Mouse (Mus musculus) c-Kit-positive CD71-positive TER-119-positive erythroid progenitor cells, embryonic 14.5 days (primary cell): ENCODE data around the gene Cenpe.

Source experiments
- DNase-seq: peaks from one replicate; pipeline ENCODE4 v3.0.0-alpha.2; 2013; ENCODE audit warnings: low spot score

The Cenpe gene

DNA sequence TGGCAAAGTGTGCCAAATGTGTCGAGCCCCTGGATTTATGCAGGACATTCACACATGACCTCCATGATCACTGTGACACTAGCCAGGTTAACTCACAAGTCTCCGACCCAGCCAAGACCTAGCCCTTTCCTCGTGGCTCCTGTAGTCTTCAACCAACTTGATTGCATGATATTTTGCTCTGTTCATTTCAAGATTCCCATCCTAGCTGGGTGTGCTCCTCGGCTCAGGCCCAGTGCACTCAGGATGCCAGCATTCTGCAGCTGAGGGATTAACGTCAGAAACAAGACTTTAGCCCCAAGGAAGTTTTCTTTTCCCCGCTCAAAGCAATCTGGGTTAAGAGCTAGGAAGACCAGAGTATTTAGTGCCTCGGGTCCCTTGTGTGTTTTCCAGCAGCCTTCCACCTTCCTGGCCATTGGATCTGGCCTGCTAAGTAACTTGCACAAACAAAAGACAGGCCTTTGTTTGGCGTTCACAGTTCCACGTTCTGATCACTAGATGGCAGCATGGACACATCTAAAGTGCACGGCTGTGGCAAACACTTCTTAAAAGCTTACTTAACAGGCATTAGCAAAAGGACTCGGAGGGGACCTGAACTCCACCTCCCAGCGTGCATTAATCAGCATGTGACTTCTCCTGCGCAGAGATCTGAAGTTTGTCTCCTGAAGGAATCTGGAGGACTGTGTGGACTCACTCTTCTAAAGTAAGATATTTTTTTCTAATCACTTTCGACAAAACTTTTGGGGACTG lies 68.5 kb downstream of the Cenpe start, which contains the start of gene Bdh2:
Bdh2 (plus strand) TSS at position 553 of the 747 bp plus-strand sequence.
- DNase-seq, result peak; percentile 56

DNA sequence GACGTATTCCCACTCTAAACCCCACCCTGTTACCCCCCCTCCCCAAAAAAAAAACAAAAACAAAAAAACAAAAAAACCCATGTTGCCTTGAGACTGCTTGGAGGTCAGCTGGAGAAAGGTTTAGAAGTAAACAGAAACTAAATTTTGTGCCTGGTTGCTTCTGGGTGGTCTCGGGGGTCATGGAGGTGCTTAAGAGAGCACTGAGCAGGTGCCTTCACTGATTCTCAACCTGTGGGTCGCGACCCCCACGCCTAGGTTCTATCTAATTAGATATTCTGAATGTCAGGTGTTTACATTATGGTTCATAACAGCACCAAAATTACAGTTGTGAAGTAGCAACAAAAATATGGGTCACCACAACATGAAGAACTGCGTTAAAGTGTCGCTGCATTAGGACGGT lies 69.4 kb downstream of the Cenpe start:
- no peak for DNase-seq

GRCm38 (mm10) chr3:135285256-135285655 lies 72.9 kb downstream of the Cenpe start:
- no peak for DNase-seq

DNA sequence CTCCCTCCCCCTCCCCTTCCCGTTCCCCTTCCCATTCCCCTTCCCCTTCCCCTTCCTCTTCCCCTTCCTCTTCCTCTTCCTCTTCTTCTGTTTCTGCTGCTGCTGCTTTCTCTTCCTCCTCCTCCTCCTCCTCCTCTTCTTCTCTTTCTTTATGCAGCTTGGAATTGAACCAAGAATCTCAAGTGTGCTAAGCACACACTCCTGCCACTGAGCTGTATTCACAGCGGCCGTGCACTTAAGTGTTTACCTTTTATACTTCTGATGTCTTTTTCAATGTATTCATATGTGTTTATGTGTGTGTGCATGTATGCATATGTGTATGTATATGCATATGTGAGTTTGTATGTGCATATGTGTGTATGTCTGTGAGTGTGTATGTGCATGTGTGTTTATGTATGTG lies 73.5 kb downstream of the Cenpe start:
- no peak for DNase-seq

DNA sequence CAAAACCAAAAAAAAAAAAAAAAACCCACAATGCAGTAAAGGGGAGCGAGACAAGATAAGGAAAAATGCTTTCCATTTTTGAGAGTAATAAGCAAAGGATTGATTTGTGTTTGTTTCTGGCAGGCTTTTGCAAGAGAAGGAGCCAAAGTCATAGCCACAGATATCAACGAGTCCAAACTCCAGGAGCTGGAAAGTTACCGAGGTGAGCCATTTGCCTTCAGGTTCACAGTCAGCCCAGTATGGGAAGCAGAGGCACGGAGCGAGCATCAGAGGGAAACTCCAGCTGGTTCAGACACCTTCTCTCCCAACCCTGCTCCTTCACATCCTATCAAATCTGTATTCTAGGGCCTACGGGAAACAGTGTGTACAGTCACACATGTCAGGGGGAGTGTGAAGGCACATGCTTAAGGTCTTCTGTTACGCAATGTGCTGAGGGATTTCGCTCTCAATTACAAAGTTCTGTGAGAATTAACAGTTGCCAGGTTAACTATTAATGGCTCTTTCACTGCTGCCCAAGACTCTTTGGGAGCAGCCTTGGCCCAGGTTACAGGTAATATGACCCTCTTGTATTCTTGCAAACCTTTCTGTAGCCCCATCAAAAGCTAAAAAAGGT lies 75.9 kb downstream of the Cenpe start:
- no peak for DNase-seq

- DNase-seq, result no peak
Observed at GRCm38 (mm10) chr3:135289148-135289547, 76.8 kb downstream of the Cenpe start.

- DNase-seq, result peak; percentile 7
Observed at GRCm38 (mm10) chr3:135290249-135290894, 78.0 kb downstream of the Cenpe start.

DNA sequence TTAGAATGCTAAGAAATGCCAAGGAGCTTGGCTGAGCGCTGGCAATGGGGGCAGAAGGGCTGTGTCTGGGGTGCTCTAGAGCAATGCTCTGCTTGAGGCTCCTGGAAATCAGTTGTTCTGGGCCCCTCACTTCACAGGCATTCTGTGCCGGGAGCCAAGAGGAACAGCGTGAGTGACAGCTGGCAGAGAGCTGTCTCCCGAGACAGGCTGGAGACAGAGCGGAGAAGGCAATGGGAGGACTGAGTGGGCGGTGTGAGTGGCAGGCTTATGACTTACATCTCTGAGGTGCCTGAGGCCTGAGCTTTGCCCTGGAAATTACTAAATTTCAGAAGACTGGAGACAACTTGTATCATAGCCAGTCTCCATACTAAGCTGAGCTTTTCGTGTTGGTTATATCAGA lies 81.4 kb downstream of the Cenpe start:
- DNase-seq, result no peak

- DNase-seq, result no peak
Observed at GRCm38 (mm10) chr3:135295559-135295958, 83.2 kb downstream of the Cenpe start.

GRCm38 (mm10) chr3:135298560-135298959 lies 86.2 kb downstream of the Cenpe start:
- DNase-seq, result no peak

GRCm38 (mm10) chr3:135300081-135300480 lies 87.7 kb downstream of the Cenpe start:
- no peak for DNase-seq

GRCm38 (mm10) chr3:135304060-135304459 lies 91.7 kb downstream of the Cenpe start:
- DNase-seq, result no peak

DNA sequence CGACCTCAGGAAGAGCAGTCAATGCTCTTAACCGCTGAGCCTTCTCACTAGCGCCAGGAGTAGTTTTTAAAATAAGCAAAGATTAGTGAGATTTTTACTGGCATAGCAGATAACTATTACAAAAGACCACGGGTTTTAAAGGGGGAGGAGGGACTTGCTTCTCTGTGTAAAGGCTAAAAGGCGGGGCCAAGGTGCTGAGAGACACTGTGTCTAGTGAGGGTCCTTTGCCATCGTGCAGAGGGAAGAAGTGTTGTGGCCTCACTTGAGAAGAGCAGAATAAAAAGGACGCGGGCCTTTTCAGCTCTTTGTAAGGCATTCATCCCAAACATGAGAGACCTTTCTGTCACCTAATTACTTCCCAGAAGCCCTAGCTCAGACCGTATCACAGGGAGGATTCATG lies 92.2 kb downstream of the Cenpe start:
- no peak for DNase-seq

- no peak for DNase-seq
Observed at GRCm38 (mm10) chr3:135307411-135308259, 95.3 kb downstream of the Cenpe start, which contains the start of gene Slc9b2. Gene Slc9b2 (plus strand): TSS chr3:135307700.

- DNase-seq, result no peak
Observed at GRCm38 (mm10) chr3:135312916-135313491, 100.7 kb downstream of the Cenpe start.

DNA sequence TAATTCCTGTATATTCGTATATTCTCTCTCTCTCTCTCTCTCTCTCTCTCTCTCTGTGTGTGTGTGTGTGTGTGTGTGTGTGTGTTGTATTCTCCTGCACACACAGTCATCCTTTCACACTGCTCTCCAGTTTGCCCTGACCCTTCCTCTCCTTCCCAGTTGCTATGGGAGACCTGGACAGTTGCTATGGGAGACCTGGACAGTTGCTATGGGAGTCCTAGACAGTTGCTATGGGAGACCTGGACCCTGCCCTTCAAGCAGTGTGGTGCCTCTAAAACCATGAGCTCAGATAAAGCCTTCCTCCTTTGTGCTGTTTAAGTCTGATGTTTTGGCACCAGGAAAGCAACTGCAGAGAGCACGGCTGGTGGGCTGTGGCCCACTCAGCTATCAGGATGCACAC lies 101.4 kb downstream of the Cenpe start:
- DNase-seq, result no peak

- DNase-seq, result no peak
Observed at GRCm38 (mm10) chr3:135314811-135315210, 102.5 kb downstream of the Cenpe start.

GRCm38 (mm10) chr3:135315720-135316425 lies 103.5 kb downstream of the Cenpe start:
- DNase-seq, result no peak

- DNase-seq, result no peak
Observed at GRCm38 (mm10) chr3:135318331-135318730, 106.0 kb downstream of the Cenpe start.
